Mouse (Mus musculus) R1 (cell line): ENCODE measurements around the gene Mical3.
A peak's percentile ranks its signal among the peaks of the same experiment; 100 is the strongest.

Experiments used
- DNase-seq: peaks from one replicate; pipeline ENCODE4 v3.0.0-alpha.2; 2018; ENCODE audit warnings: low read depth, low spot score

The Mical3 gene

GRCm38 (mm10) chr6:121109998-121110603, 20.7 kb downstream of the Mical3 start:
- DNase-seq, result peak; percentile 99

DNA sequence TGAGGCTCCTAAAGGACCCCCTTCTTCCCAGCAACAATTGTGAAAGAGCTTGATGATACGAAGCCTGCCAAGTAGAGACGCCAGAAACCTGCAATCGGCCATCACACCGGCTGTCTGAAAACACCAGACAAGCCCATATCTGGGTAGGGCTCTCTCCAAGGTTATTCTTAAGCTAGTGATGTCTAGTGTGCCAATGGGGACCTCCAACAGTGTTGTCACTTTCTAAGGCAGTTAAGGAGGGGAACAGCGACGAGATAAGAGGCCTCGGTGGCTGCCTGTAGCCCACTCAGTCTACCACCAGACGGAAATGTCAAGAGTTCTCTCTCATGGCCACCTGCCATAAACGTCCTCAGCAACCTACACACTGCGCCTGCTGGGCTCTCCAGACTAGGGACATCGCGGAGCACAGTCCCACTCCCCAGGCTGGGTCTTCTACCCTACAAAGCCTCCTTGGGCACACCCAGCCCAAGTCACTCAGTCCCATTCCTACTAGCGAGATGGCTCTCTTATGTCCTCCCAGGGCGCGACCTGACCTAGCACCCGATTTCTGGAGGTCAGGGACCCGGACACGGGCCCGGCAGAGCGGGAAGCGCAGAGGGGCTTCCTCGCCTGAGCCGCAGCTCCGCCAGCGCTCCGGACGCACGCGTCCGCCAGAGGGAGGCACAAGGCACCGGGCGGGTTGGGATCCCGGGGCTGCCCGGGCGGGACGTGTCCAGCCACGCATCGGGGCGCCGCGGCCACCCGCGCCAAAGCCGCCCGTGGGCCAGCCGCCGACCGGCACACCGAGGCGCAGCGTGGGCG, 21.4 kb downstream of the Mical3 start:
- peak; percentile 55 for DNase-seq

- no peak for DNase-seq
These were observed 22.7 kb downstream of the Mical3 start for GRCm38 (mm10) chr6:121108075-121108474.

GRCm38 (mm10) chr6:121106711-121107405, 23.9 kb downstream of the Mical3 start:
- no peak for DNase-seq

GRCm38 (mm10) chr6:121105726-121106125, 25.1 kb downstream of the Mical3 start:
- DNase-seq, result no peak

DNA sequence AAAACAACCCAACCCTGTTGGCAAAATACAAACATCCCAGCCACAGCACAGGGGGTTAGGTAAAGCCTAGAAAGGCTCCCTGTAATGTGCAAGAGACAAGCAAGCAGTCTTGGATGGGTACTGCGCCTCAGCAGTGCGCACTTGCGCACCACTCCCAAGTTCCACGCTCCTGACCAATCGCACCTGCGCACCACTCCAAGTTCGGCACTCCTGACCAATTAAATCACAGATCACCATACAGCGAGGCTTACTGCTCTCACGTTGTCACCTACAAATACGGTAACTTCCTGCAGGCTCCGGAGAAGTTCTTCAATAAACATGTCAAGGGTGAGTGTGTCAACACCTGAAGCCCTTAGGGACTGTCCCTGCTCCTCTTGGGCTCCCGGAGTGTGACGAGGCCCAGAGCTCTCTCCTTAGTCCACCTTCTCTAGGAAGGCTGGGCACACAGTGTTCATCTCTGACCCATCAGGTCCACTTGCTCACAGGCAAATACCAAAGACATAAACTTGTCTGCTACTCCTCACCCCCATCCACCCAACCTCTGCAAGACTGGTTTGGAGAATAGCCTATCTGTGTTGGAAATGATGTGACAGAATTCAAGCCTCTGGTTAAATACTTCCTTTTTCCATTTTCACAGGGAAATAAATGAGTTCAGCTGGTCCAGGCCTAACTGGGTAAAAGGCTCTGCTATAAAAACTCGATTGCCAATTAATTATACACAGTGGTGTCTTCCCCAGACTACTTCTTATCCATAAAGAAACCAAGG, 27.2 kb downstream of the Mical3 start:
- peak; percentile 58 for DNase-seq

- DNase-seq, result no peak
These were observed 27.9 kb downstream of the Mical3 start for GRCm38 (mm10) chr6:121102941-121103340.

DNA sequence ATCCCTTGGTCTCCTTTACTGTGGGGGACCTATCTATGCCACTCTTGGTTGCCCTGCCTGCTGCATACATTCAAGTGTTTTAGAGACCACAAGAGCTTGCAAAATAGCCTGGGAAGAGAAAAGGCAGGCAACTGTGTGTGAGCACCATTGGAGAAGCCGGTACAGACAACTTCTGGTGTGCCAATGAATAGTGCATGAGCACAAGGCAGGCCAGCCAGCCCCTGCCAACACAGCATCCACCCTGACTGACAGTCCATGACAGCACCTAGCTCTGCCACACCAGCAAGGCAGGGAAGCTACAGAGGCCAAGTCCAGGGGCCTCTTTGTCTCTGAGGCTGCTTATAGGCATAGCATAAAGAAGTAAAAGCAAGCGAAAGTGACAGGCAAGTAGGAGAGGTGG, 28.7 kb downstream of the Mical3 start:
- DNase-seq, result no peak

GRCm38 (mm10) chr6:121101201-121101600, 29.6 kb downstream of the Mical3 start:
- no peak for DNase-seq

- DNase-seq, result no peak
These were observed 31.0 kb downstream of the Mical3 start for GRCm38 (mm10) chr6:121099831-121100230.

DNA sequence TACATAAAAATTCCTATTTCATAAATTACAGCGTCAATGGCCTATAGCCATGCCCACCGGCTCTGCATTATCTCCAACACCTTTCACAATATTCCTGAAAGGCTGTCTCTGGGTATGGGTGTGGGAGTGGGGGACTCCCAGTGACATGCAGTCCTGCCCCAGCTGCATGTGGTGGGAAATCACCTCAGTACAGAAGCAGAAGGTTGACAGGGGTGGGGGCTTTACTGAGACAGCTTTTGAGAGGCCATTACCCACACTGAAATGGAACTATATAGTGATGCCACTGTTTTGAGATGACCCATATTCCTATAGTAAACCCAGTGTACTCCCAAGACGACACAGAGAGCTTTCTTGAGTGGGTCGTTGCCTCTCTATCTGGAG, 31.6 kb downstream of the Mical3 start:
- no peak for DNase-seq

GRCm38 (mm10) chr6:121098511-121099227, 32.1 kb downstream of the Mical3 start:
- DNase-seq, result no peak

DNA sequence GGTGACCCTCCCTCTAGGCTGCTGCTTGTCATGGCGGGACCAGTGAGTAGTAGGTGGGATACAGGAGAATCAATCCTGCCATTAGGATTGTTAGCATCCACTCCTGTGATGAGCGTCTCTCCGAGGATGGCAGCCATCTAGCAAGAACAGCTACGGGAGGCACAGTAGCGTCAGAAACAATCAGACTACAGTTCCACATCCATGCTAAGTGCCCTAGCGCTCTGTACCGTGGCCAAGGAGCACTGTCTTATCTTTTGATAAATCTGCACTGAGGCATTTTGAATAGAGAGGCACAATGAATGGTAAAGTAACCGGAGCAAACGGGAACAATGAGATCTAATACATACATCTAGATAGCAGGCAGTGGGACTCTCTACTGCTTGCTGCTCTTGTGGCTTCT, 32.7 kb downstream of the Mical3 start:
- no peak for DNase-seq

DNA sequence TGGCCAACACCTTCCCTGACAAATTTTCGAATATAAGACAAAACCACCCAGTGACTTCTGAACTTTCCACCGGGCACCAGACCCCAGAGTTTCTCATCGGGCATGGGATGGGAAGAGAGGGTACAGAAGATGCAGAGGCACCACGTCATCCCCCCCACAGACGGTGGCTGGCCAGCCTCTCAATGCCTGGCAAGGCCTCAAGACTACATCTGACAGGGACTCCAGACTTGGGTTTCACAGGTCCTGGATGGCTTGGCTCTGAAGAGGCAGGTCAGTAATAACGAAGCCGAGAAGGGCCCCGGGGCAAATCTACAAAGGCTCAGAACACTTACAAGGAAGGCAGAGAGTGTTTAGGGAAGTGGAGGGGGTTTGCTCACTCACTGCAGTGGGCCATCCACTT, 33.9 kb downstream of the Mical3 start:
- DNase-seq, result no peak

GRCm38 (mm10) chr6:121096390-121096789, 34.4 kb downstream of the Mical3 start:
- no peak for DNase-seq

- DNase-seq, result no peak
These were observed 37.0 kb downstream of the Mical3 start for GRCm38 (mm10) chr6:121093662-121094408.

DNA sequence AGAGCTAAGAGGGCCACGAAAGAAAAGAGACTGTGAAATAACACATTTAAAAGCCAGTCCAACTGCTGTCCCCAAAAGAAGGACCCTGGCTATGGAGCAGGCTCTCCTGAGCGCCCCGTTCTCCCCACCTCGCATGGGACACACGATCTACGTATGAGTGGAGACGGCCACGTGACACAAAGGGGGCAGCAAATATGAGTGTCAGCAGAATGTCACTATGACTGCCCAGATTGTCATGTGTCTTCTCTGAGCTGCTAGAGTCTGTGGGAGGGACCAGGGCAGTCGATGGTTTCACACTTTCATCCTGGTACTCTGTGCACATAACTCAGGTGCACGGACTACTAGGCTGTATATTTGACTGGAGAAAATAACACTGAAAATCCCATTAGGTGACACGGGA, 40.0 kb downstream of the Mical3 start:
- no peak for DNase-seq

DNA sequence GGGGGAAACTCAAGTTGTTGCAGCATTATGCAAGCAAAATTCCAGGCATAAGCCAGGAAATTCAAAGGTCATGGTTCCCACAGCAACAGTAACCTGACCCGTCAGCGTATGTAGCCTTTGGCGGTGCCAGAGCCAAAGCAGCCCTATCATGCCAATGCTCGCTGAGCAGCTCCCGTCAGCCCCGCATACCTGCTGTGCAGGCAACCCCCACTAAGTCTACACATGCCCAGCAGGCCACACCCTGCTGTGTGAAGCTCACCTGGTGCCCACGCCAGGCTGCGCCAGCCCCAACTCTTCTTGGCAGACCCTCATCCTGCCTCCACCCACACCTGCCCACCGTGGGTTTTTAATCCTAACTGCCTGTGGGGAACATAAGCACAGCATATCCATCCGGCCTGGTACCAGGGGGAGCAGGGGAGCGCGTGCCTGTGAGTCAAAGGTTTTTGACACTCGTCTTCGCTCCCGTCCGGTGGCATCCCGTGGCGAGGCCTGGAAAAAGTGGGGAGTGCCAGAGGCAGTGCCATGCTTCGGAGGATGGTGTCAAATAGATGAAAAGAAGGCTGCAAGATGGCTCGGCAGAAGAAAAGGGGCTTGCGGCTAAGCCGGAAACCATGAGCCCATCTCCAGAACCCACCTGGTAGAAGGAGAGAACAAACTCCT, 43.1 kb downstream of the Mical3 start:
- DNase-seq, result peak; percentile 47

DNA sequence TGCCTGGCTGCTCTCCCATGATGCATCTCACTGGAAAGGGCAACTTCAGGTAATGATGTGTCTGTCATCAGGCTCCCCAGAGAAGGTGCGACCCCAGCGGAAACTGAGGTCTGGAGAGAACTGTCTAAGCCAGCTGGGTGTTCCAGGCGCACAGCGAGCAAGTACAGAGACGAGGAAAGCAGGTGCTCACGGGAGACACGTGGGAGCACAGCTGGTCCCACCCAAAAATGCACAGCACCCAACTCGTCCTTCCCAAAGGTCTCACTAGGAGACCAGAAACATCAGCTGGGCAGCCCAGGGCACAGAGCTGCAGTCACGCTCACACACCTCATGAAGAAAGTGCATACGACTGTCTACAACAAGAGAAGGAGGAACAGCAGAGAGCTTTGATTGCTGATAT, 43.7 kb downstream of the Mical3 start:
- DNase-seq, result no peak

GRCm38 (mm10) chr6:121086226-121086625, 44.6 kb downstream of the Mical3 start:
- DNase-seq, result no peak
